Mouse (Mus musculus) intestine, embryonic 16.5 days (tissue): Measurements from ENCODE around the gene Mdfic. TPM values are rescaled to one million over a fixed set of nuclear protein-coding genes. Genes with fewer than 3 reads are reported as not detected.

ENCODE experiments used
- ATAC-seq: fragments of 200-750 bp; cut with Nextera tagmentation; 2 replicates; pipeline ENCODE4 v1.8.0; 2017; ENCODE audit warnings: moderate TSS enrichment, moderate library complexity
- H3K27ac ChIP-seq: fragments of 300-500 bp; sonication (generic); 2 replicates; pipeline ENCODE4 v1.5.1; 2014; ENCODE audit warnings: mild to moderate bottlenecking, low read length
- H3K27me3 ChIP-seq: fragments of 300-500 bp; sonication (generic); replicated peaks from 2 replicates; pipeline ENCODE4 v1.6.1; 2014; ENCODE audit warnings: low read length, control low read depth, mixed read lengths; ENCODE audit not compliant: control insufficient read depth, insufficient read depth
- H3K36me3 ChIP-seq: fragments of 300-500 bp; sonication (generic); 2 replicates; pipeline ENCODE4 v1.6.1; 2014; ENCODE audit warnings: low read length, control low read depth; ENCODE audit not compliant: control insufficient read depth, insufficient read depth
- H3K4me1 ChIP-seq: fragments of 300-500 bp; sonication (generic); 2 replicates; pipeline ENCODE4 v1.6.1; 2014; ENCODE audit warnings: low read length, control low read depth, mixed read lengths; ENCODE audit not compliant: control insufficient read depth, insufficient read depth
- H3K4me2 ChIP-seq: fragments of 300-500 bp; sonication (generic); 2 replicates; pipeline ENCODE4 v1.6.1; 2014; ENCODE audit warnings: low read depth, low read length, control low read depth
- H3K4me3 ChIP-seq: fragments of 300-500 bp; sonication (generic); 2 replicates; pipeline ENCODE4 v1.5.1; 2014; ENCODE audit warnings: mild to moderate bottlenecking, low read length
- H3K9ac ChIP-seq: fragments of 300-500 bp; sonication (generic); 2 replicates; pipeline ENCODE4 v1.6.1; 2014; ENCODE audit warnings: low read depth, low read length
- H3K9me3 ChIP-seq: fragments of 300-500 bp; sonication (generic); 2 replicates; pipeline ENCODE4 v1.6.1; 2016; ENCODE audit warnings: low read length, control low read depth; ENCODE audit not compliant: control insufficient read depth
- WGBS: fragments of 180-500 bp; shearing (Covaris S2); extraction: QIAGEN DNeasy Blood & Tissue Kit; methylation state at CpG from one replicate; pipeline ENCODE4 v1.1.7; 2014; 5-methylcytosine and 5-hydroxymethylcytosine counted together
- polyA plus RNA-seq: library from polyadenylated mRNA; unstranded; fragments of >200 nt; fragmentation: Nextera tagmentation; extraction: Ambion mirVana; gene quantifications from 2 replicates; pipeline ENCODE4 v1.2.1, GENCODE M21; 2015

The Mdfic gene
- polyA plus RNA-seq, 1 experiment from 2014 or later = 3.0 TPM

DNA sequence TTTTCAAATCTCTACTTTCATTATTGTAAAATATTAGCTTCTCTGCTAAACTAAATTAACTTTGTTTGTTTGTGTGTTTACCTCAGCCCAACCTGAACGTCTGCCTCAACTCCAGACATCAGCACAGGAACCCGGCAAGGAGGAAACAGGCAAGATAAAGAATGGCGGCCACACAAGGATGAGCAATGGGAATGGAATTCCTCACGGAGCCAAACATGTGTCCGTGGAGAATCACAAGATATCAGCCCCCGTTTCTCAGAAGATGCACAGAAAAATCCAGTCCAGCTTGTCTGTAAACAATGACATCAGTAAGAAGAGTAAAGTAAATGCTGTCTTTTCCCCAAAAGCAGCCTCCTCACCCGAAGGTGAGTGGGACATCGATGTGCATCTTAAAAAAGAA, 49.7 kb downstream of the Mdfic start:
- Histone ChIP-seq H3K27ac (no peak overlapping the region), H3K9me3 (no peaks in the 10 kb centered on the region), H3K4me2 (no peak overlapping the region), H3K4me3 (no peak overlapping the region), H3K27me3 (no peaks in the 10 kb centered on the region), H3K4me1 (no peaks in the 10 kb centered on the region), H3K9ac (no peak overlapping the region), H3K36me3 (no peaks in the 10 kb centered on the region)
- ATAC-seq = no peak
- WGBS = 46% methylated on average over 8 of the region's 8 CpGs

DNA sequence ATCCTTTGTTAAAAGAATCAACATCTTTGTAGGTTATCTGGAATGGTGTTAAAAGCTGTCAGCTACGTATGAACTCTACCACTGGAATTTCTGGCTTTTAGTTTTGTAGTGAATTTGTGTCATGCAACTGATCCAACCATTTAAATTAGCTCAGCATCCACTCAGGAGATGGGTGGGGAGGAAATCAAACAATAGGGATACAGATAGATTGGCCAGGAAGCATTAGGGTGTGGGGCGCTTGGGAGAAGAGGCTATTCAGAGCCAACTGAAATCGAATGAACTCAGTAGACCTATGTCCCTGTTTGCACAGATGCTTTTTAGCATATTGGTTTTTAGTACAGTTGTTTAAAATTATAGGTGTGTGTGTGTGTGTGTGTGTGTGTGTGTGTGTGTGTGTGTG, 56.6 kb downstream of the Mdfic start:
- Histone ChIP-seq H3K4me2 (no peak overlapping the region), H3K4me1 (no peaks in the 10 kb centered on the region), H3K4me3 (no peak overlapping the region), H3K36me3 (no peaks in the 10 kb centered on the region), H3K9ac (no peak overlapping the region), H3K27me3 (no peaks in the 10 kb centered on the region), H3K9me3 (no peaks in the 10 kb centered on the region), H3K27ac (no peak overlapping the region)
- no peak for ATAC-seq
- WGBS = 79% methylated on average over 3 of the region's 3 CpGs

DNA sequence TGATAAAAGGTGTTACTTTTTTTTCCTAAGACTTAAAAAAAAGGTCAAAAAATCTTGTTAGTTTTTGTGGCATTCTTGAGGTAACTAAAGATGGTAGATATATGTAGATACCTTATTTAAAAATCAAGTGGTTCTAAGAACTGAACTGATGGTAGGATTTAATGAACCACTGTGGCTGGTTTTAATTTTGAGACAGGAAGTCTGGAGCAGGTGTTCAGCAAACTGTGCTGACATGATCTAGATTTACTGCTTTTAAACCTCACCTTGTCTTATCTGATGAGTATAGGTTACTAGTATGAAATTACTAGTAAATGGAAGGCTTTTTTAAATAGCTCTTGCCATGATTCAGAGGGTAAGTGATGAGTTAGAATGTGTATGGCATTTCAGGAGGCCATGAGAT, 59.7 kb downstream of the Mdfic start:
- Histone ChIP-seq H3K27me3 (no peaks in the 10 kb centered on the region), H3K4me3 (no peak overlapping the region), H3K4me1 (no peaks in the 10 kb centered on the region), H3K9ac (no peak overlapping the region), H3K36me3 (no peaks in the 10 kb centered on the region), H3K9me3 (no peaks in the 10 kb centered on the region), H3K27ac (no peak overlapping the region), H3K4me2 (no peak overlapping the region)
- no peak for ATAC-seq

DNA sequence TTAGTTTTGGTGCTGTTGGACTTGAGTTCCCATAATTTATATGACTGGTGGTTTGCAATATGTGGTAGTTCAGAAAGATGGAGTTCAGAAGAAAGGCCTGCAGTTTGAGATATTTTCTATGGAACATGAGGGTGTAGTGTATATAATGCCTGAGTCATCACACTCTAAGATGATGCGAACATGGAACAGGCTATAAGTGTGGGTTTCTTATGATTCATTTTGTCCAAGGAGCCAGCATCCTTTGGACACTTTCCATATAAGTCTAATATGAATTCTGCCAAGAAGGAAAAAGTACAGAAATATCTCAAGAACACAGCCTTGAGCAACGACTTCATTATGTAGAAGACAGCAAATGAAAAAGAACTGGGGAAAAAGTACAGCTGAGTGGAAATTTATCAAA, 60.2 kb downstream of the Mdfic start:
- no peaks in the 10 kb centered on the region for H3K27me3 ChIP-seq
- H3K4me1 ChIP-seq = no peaks in the 10 kb centered on the region
- no peak overlapping the region for H3K4me3 ChIP-seq
- H3K9ac ChIP-seq = no peak overlapping the region
- no peak overlapping the region for H3K27ac ChIP-seq
- no peak overlapping the region for H3K4me2 ChIP-seq
- H3K9me3 ChIP-seq = no peaks in the 10 kb centered on the region
- no peak for ATAC-seq
- WGBS = 72% methylated on average over 2 of the region's 2 CpGs
- H3K36me3 ChIP-seq = no peaks in the 10 kb centered on the region

DNA sequence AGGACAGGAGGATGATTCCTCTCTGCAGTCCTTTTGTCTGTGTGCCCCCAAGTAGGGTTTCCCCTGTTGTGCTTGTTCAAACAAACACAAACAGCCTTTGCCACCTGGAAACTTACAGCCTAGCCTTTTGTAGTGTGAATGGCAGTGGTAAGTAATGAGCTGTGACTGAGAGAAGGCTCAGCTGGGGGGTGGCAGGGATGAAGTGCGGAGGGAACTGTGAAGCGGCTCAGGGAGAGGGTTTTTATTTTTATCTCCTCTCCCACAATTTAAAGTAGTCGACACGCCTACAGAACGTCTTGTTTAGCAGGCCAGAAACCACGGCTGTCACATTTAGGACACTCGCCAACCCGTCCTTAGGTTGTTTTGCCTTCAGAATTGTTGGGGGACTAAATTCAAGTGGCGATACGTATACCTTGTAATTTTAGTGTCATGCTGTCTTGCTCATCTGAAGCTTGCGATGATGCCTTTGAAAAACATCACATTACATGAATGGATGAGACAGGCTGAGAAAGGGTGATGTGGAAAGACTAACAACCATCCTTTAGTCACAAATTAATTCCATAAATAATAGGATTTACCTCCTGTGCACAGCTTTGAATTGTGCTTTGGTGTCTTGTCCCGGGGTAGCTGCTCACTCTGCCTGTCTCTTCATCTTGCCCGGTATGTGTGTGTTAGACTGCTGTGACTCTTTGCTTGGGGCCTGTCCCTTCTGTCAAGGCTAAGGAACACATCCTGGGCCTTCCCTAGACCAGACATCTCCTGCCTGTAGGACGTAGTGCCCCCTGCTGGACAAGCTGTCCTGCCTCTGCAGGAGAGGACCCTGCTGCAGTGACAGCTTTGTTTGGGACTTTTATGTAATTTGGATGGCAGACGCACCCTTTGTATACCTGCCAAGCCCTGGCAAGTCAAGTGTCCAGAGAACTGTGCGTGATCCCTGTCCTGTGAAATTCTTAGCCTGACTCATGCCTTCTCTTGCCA, 69.4 kb downstream of the Mdfic start:
- Histone ChIP-seq H3K4me2 (no peak overlapping the region), H3K27me3 (no peaks in the 10 kb centered on the region), H3K4me1 (peaks cover 3% of the 10 kb centered on the region; the same call in 1 of the 2 replicates), H3K36me3 (no peaks in the 10 kb centered on the region), H3K4me3 (no peak overlapping the region), H3K9ac (no peak overlapping the region), H3K9me3 (no peaks in the 10 kb centered on the region), H3K27ac (no peak overlapping the region)
- ATAC-seq = 0 out of 2 replicates have a peak, but pooled peaks have one; percentile 36
- WGBS = 46% methylated on average over 16 of the region's 16 CpGs

DNA sequence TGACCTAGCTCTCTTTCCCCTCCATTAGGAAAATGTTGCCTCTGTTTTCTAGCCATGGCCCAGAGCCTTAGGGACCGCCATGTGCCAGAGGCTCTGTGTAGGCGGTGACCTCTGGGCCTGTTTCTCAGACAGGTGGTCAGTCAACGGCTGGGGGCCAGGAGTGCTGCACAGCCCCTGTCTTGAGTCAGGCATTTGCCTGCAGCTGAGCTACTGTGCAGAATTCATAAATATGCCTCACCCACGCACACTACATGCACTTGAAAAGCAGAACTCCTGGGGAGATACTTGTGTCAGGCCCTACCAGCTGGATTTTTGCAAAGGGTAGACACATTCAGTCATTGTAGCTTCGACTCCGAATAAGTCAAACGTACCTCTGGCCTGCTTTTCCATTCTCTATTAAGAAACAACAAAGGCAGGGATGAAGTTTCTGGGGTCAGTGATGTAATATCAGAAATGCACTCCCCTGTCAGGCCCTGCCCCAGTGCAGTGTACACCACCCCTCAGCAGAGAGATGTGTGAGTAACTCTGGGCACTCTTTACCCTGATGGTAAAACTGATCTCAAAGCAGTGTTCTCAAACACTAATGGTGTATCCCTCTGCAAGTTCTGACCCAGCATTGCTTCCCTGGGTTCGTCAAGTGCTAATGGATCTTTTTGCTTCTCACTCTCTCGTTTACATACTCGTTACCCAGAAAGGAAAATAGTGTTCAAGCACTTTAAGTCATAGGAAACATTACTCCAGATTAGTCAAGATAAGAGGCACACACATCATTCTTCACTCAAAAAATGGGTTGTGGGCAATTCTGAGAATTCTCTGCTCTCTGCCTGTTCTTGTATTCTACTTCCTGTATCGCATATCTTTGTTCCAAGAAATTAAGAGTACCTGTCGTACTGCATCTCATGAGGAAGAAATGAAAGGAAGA, 72.5 kb downstream of the Mdfic start:
- H3K4me3 ChIP-seq = no peak overlapping the region
- 73% methylated on average over 12 of the region's 12 CpGs for WGBS
- ATAC-seq = no peak

DNA sequence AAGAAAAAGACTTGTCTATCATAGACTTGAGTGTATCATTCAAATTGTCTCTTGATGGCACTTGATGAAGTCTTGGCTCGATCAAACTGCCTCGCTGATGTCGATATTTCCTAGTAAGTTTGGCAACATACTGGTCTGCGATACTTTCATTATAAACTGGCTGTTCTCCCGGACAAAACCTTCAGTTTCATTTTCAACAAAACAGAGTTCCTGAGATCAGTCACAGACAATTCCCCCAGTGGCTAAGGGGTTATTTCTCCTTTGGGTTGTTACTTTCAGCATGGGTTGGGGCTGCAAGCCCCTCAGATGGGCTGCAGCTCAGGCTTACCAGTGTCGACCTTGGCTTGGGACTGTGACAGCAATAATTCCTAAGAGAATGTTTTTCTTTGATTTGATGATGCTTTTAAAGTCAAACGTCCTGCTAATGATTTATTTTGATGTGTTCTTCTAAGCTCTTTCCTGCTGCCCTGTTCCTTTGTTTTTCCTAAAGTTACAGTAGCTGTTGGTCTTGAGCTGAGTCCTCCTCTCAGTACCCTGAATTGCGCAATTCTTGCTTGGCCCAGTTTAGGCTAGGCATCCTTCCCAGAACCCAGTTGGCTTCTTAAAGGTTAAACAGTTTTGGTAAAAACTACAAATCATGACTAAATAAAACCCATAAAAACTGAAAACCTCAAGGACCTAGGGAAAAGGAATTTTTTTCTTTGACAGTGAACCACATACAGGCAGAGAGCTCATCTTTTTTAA, 73.3 kb downstream of the Mdfic start:
- no peaks in the 10 kb centered on the region for H3K36me3 ChIP-seq
- H3K9ac ChIP-seq = no peak overlapping the region
- no peak overlapping the region for H3K4me3 ChIP-seq
- peaks cover 3% of the 10 kb centered on the region; the same call in 1 of the 2 replicates for H3K4me1 ChIP-seq
- 58% methylated on average over 8 of the region's 8 CpGs for WGBS
- H3K9me3 ChIP-seq = no peaks in the 10 kb centered on the region
- H3K27me3 ChIP-seq = no peaks in the 10 kb centered on the region
- ATAC-seq = no peak
- H3K4me2 ChIP-seq = no peak overlapping the region
- H3K27ac ChIP-seq = no peak overlapping the region

More for the DNA sequence above, 72.5 kb downstream of the Mdfic start:
- H3K27me3 ChIP-seq = no peaks in the 10 kb centered on the region
- H3K9ac ChIP-seq = no peak overlapping the region
- H3K4me2 ChIP-seq = no peak overlapping the region
- H3K4me1 ChIP-seq = peaks cover 3% of the 10 kb centered on the region; the same call in 1 of the 2 replicates
- H3K9me3 ChIP-seq = no peaks in the 10 kb centered on the region
- peak overlapping the region; percentile 31; the same call in 1 of the 2 replicates for H3K27ac ChIP-seq
- H3K36me3 ChIP-seq = no peaks in the 10 kb centered on the region

DNA sequence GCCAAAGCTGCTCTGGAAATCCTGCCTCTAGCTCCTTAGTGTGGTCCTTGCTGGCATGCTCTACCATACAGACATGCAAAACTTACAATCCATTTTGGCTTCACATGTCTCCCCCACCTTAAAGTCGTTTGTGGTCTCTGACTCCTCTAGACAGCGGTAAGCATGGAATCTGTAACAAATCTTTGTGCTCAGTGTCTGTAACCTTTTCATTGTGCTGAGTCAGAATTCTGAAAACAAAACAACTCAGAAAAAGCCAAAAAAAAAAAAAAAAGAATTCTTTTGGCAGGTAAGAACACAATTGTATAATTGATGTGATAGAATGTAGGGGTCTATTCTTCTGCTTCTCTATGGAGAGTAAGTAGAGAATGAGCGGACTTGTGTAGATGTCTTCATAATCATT, 74.3 kb downstream of the Mdfic start:
- 91% methylated on average over 3 of the region's 3 CpGs for WGBS
- Histone ChIP-seq H3K9me3 (no peaks in the 10 kb centered on the region), H3K27me3 (no peaks in the 10 kb centered on the region), H3K4me2 (no peak overlapping the region), H3K4me1 (peaks cover 3% of the 10 kb centered on the region; the same call in 1 of the 2 replicates), H3K9ac (no peak overlapping the region), H3K36me3 (no peaks in the 10 kb centered on the region), H3K27ac (no peak overlapping the region), H3K4me3 (no peak overlapping the region)
- ATAC-seq = no peak

DNA sequence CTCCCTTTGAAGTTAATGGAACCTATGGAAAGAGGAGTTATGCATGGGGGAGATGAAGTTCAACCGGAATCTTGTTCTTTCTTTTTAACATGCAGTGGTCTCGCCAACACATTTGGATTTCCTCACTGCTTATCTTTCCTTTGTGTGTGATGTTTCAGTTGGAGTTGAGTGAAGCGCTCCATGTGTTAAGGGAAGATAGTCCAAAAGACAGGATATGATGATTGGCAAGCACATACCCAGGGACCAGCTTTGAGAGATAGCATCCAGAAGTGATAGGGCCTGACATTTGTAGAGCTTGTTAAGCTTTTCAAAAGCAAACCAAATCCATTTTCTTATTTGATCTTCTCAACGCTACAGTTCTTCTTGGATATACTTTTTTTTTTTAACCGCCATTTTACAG, 86.9 kb downstream of the Mdfic start:
- Histone ChIP-seq H3K4me2 (no peak overlapping the region), H3K9ac (no peak overlapping the region), H3K27me3 (no peaks in the 10 kb centered on the region), H3K9me3 (no peaks in the 10 kb centered on the region), H3K4me3 (no peak overlapping the region), H3K36me3 (no peaks in the 10 kb centered on the region), H3K4me1 (no peaks in the 10 kb centered on the region), H3K27ac (no peak overlapping the region)
- no peak for ATAC-seq
- WGBS = 95% methylated on average over 5 of the region's 5 CpGs
